Comparison of ENCODE assay signal across 9 mouse cellular contexts in the genomic region with DNA sequence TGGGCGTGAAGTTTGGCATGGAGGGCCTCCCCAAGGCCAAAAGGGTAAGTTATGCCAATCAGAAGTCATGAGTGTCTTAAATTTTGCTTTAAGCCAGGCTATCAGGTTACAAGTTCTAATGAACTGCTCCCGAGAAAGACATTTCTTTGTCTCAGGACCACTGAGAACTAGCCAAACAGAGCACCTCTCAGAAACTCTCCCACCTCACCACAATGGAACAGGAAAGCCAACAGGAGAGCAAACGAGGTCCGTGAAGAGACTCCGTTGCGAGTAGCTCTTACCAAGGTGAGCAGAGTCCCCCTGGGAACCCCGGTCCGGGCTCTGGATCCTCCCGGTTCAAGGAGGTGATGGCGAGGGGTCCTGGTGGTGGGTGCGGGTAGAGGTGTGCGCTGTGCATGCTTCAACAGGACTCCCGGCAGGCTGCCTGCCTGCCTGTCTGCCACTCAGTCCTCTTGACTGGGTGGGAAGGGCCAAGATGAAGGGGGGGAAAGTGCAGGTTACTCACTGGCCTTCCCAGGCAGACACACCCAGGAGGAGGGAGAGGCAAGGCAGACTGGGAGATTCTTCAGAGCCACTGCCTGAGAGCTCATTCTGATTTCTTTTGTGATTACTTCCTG.
DNase-seq lines count a peak whose midpoint lies in the region; ATAC-seq and TF ChIP-seq lines count a peak whose summit lies in the region.
"Had no signal": no experiment of that assay in that cellular context is flagged by ENCODE, and none has a peak within 500 bp of the region (broad histone marks: within the 10 kb centered on the region; RNA-seq: fewer than 3 reads in every experiment).

No protein-coding gene starts in this region.

- H3K4me3 ChIP-seq in liver, postnatal 0 days (ENCODE audit: low read depth, low read length): no peak overlapping the region
- H3K4me3 ChIP-seq: left cerebral cortex, adult 2 months had no signal

- no peak for TF ChIP-seq CTCF in liver, postnatal 0 days (IDR thresholded peaks at IDR 0.05; ENCODE audit: low read depth)

- no peak overlapping the region for H3K27ac ChIP-seq in liver, postnatal 0 days (ENCODE audit: low read depth)
- H3K27ac ChIP-seq: left cerebral cortex, adult 2 months had no signal

- H3K36me3 ChIP-seq in liver, postnatal 0 days (replicated peaks; ENCODE audit: insufficient read depth, low read length): no peaks in the 10 kb centered on the region

- peaks cover 12% of the 10 kb centered on the region for H3K4me1 ChIP-seq in liver, postnatal 0 days (ENCODE audit: insufficient read depth)

- intact Hi-C loops in left cerebral cortex, postnatal 4 days (cut with DNase I): no loop called here

- no peak for ATAC-seq in liver, postnatal 0 days

- no peak for TF ChIP-seq EP300 in liver, postnatal 0 days (IDR thresholded peaks at IDR 0.05; ENCODE audit: low read depth)

- H3K4me2 ChIP-seq in liver, postnatal 0 days (ENCODE audit: low read depth, low read length): no peak overlapping the region

- 61% methylated on average over 13 of the region's 13 CpGs for WGBS in liver, postnatal 0 days (ENCODE audit: insufficient replicate concordance)

- no peak overlapping the region for H3K9ac ChIP-seq in liver, postnatal 0 days (replicated peaks)

- peak; percentile 37 to 68 for DNase-seq in urinary bladder, adult 18-20 months (ENCODE audit: low spot score in 2 of 2)
- DNase-seq in urinary bladder, postnatal 4 days (ENCODE audit: low spot score in 2 of 2): no peak
- peak; percentile 43 for DNase-seq in forelimb bud, embryonic 11.5 days (ENCODE audit: low read depth, low spot score)
- peak; percentile 52 for DNase-seq in lung, postnatal 10 days
- no peak for DNase-seq in thymus, adult 18-20 months
- no peak for DNase-seq in frontal cortex, postnatal 10 days (ENCODE audit: low spot score in 2 of 2)
- DNase-seq in left cerebral cortex, postnatal 4 days: no peak
- no peak for DNase-seq in liver, postnatal 0 days

- no peaks in the 10 kb centered on the region for H3K9me3 ChIP-seq in liver, postnatal 0 days (ENCODE audit: low read length)

- H3K27me3 ChIP-seq in liver, postnatal 0 days (ENCODE audit: insufficient read depth, low read length): no peaks in the 10 kb centered on the region

Comparison
In these comparisons a context has a peak if more than half of its experiments do, and no peak if none do; other contexts are left out.
1. DNase-seq: peak in urinary bladder, adult 18-20 months (2 of 2), forelimb bud, embryonic 11.5 days (single experiment) and lung, postnatal 10 days (single experiment); none in urinary bladder, postnatal 4 days (0 of 2), thymus, adult 18-20 months (0 of 2), frontal cortex, postnatal 10 days (0 of 2), left cerebral cortex, postnatal 4 days (single experiment) and liver, postnatal 0 days (single experiment).